8 mouse cellular contexts compared by ENCODE assay signal in genomic region chr3:57846912-57847759, GRCm38 (mm10). TPM values are rescaled to one million over a fixed set of nuclear protein-coding genes. Genes with fewer than 3 reads are reported as not detected.
DNase-seq lines count a peak whose midpoint lies in the region; ATAC-seq and TF ChIP-seq lines count a peak whose summit lies in the region.

No protein-coding gene starts in this region.

- peaks cover 0 to 12% of the 10 kb centered on the region in 2 experiments; a peak in 2 of 4 replicates for H3K4me1 ChIP-seq in MEL (ENCODE audit: control insufficient read depth in 1 of 2, insufficient read depth in 2 of 2, low read length in 2 of 2)
- no peaks in the 10 kb centered on the region for H3K4me1 ChIP-seq in cerebellum, adult 2 months (ENCODE audit: control insufficient read depth, insufficient read depth, low read length)
- H3K4me1 ChIP-seq in hindbrain, embryonic 13.5 days (replicated peaks) = peaks cover 29% of the 10 kb centered on the region

- H3K36me3 ChIP-seq in MEL (ENCODE audit: control insufficient read depth in 1 of 2, insufficient read depth in 2 of 2, low read length in 2 of 2) = peaks cover 0 to 5% of the 10 kb centered on the region in 2 experiments; a peak in 2 of 4 replicates
- H3K36me3 ChIP-seq in hindbrain, embryonic 13.5 days = peaks cover 21% of the 10 kb centered on the region

- peak; percentile 66 for DNase-seq in MEL (ENCODE audit: low read depth, low spot score)
- DNase-seq in cerebellum, adult 2 months = peak; percentile 73 to 82
- DNase-seq in frontal cortex, postnatal 25 days (ENCODE audit: low spot score in 2 of 2) = peak; percentile 42 to 48
- DNase-seq in left cerebral cortex, adult 11 months (ENCODE audit: low spot score) = peak; percentile 41
- peak; percentile 48 for DNase-seq in lung, postnatal 36 days
- DNase-seq in right cerebral cortex, adult 18-20 months = peak; percentile 62
- peak; percentile 63 for DNase-seq in urinary bladder, adult 2 months (ENCODE audit: low spot score)

- TF ChIP-seq POLR2A in MEL (IDR thresholded peaks at IDR 0.05; ENCODE audit: control insufficient read depth in 1 of 2, insufficient read depth in 1 of 2, low read depth in 1 of 2, low read length in 2 of 2, poor library complexity in 1 of 2) = peak in 1 of 2 experiments; percentile 20; a peak in 1 of 4 replicates
- no peak for TF ChIP-seq POLR2A in cerebellum, adult 2 months (IDR thresholded peaks at IDR 0.05; ENCODE audit: borderline replicate concordance, insufficient read depth, low read length)

- H3K4me3 ChIP-seq in MEL (ENCODE audit: control insufficient read depth in 1 of 2, insufficient read depth in 1 of 2, low read depth in 2 of 2, low read length in 2 of 2) = peak overlapping the region; percentile 77 to 98
- peak overlapping the region; percentile 99 for H3K4me3 ChIP-seq in cerebellum, adult 2 months (replicated peaks; ENCODE audit: insufficient read depth, low read depth, low read length)
- peak overlapping the region; percentile 97 for H3K4me3 ChIP-seq in hindbrain, embryonic 13.5 days

- peak overlapping the region; percentile 89 for H3K4me2 ChIP-seq in hindbrain, embryonic 13.5 days

- no peaks in the 10 kb centered on the region for H3K27me3 ChIP-seq in MEL (ENCODE audit: control insufficient read depth in 1 of 2, insufficient read depth in 2 of 2, low read length in 2 of 2)
- no peaks in the 10 kb centered on the region for H3K27me3 ChIP-seq in cerebellum, adult 2 months (ENCODE audit: control insufficient read depth, insufficient read depth, low read length)
- H3K27me3 ChIP-seq in hindbrain, embryonic 13.5 days = no peaks in the 10 kb centered on the region

- TF ChIP-seq EP300 in MEL (IDR thresholded peaks at IDR 0.05; ENCODE audit: low read depth in 1 of 2, low read length in 2 of 2) = no peak

- peak overlapping the region; percentile 58 for H3K9ac ChIP-seq in MEL (ENCODE audit: control insufficient read depth, low read depth, low read length, poor library complexity, severe bottlenecking)
- peak overlapping the region; percentile 99 for H3K9ac ChIP-seq in hindbrain, embryonic 13.5 days

- no peak for TF ChIP-seq CTCF in MEL (IDR thresholded peaks at IDR 0.05 in 2 of 3, conservative IDR thresholded peaks at IDR 0.05 in 1 of 3; ENCODE audit: control insufficient read depth in 1 of 3, insufficient read depth in 1 of 3, low read depth in 2 of 3, low read length in 3 of 3, poor library complexity in 1 of 3, severe bottlenecking in 1 of 3)
- no peak for TF ChIP-seq CTCF in cerebellum, adult 2 months (IDR thresholded peaks at IDR 0.05; ENCODE audit: borderline replicate concordance, insufficient read depth, low read depth, low read length)

- WGBS in cerebellum, adult 2 months = 1% methylated on average over 76 of the region's 104 CpGs
- WGBS in hindbrain, embryonic 13.5 days = under 1% methylated on average over 77 of the region's 104 CpGs

- H3K9me3 ChIP-seq in MEL (replicated peaks; ENCODE audit: insufficient read depth, low read length) = no peaks in the 10 kb centered on the region
- H3K9me3 ChIP-seq in hindbrain, embryonic 13.5 days = no peaks in the 10 kb centered on the region

- peak; percentile 91 for ATAC-seq in hindbrain, embryonic 13.5 days (ENCODE audit: low FRiP score)

- TF ChIP-seq RAD21 in MEL (IDR thresholded peaks at IDR 0.05; ENCODE audit: low read depth, low read length) = no peak

- no peak overlapping the region for H3K27ac ChIP-seq in MEL (ENCODE audit: control insufficient read depth, low read depth, low read length)
- peak overlapping the region; percentile 82 for H3K27ac ChIP-seq in cerebellum, adult 2 months (ENCODE audit: insufficient read depth, low read length)
- H3K27ac ChIP-seq in hindbrain, embryonic 13.5 days = peak overlapping the region; percentile 100

- no peaks in the 10 kb centered on the region; the same call in 1 of the 2 replicates for H3K79me2 ChIP-seq in MEL (ENCODE audit: control insufficient read depth, insufficient read depth, low read length, poor library complexity)

TF ChIP-seq in MEL, 35 proteins besides CTCF, POLR2A, EP300 and RAD21:
- TF ChIP-seq GABPA (IDR thresholded peaks at IDR 0.05; ENCODE audit: low read depth, low read length) = no peak
- no peak for TF ChIP-seq BHLHE40 (IDR thresholded peaks at IDR 0.05; ENCODE audit: borderline replicate concordance, low read depth, low read length)
- TF ChIP-seq SMC3 (IDR thresholded peaks at IDR 0.05; ENCODE audit: low read depth, low read length) = no peak
- no peak; the same call in 1 of the 2 replicates for TF ChIP-seq MXI1 (IDR thresholded peaks at IDR 0.05; ENCODE audit: low read depth, low read length)
- no peak for TF ChIP-seq E2F4 (IDR thresholded peaks at IDR 0.05; ENCODE audit: borderline replicate concordance, low read depth, low read length)
- TF ChIP-seq NRF1 (IDR thresholded peaks at IDR 0.05; ENCODE audit: insufficient read depth, low read depth, low read length, poor library complexity, severe bottlenecking) = no peak; the same call in 1 of the 2 replicates
- no peak for TF ChIP-seq MAX (IDR thresholded peaks at IDR 0.05; ENCODE audit: low read length)
- no peak for TF ChIP-seq GATA1 (IDR thresholded peaks at IDR 0.05; ENCODE audit: low read depth, low read length)
- TF ChIP-seq HCFC1 (IDR thresholded peaks at IDR 0.05; ENCODE audit: low read depth, low read length) = no peak
- no peak for TF ChIP-seq RCOR1 (IDR thresholded peaks at IDR 0.05; ENCODE audit: low read depth, low read length)

RNA-seq across cellular contexts. Expression of gene Pfn2, which starts 0.7 kb away (rescaled TPM):
- total RNA-seq in MEL (2012; rRNA removed) = 1.9 and 4.4 TPM in 2 replicates
- polyA plus RNA-seq in MEL (2012; ENCODE audit: insufficient read depth in 1 of 2, insufficient read length in 2 of 2, low read depth in 1 of 2, low replicate concordance in 2 of 2, missing spikeins in 1 of 2) = 1 to 10 TPM in 1 of 2 experiments, not detected in 1; 4.4 TPM
- polyA plus RNA-seq in cerebellum, adult 2 months (2012; rRNA removed) = 353 and 396 TPM in 2 replicates
- polyA plus RNA-seq in hindbrain, embryonic 13.5 days (2015; fragmentation: Nextera tagmentation; extraction: Ambion mirVana) = 590 and 598 TPM in 2 replicates
- 69.7 and 92.5 TPM in 2 replicates for polyA plus RNA-seq in urinary bladder, adult 2 months (2012; rRNA removed)

Comparison
In these comparisons a context has a peak if more than half of its experiments do, and no peak if none do; other contexts are left out.
1. RNA of gene Pfn2, which starts 0.7 kb away (polyA plus RNA-seq): 590 to 598 TPM in hindbrain, embryonic 13.5 days, 353 to 396 TPM in cerebellum, adult 2 months and 69.7 to 92.5 TPM in urinary bladder, adult 2 months; 4.4 TPM in MEL; every median in the first group is over 10 times any median in the second.
2. Peak in every context shown above with its lines, with median percentiles within 50 percentile points of each other: DNase-seq and H3K4me3 ChIP-seq.